Mouse (Mus musculus) kidney, adult 11 months (tissue): Measurements from ENCODE around the gene Ndufs7.
"Not testable (repeated sequence)": the region's sequence is repeated elsewhere in the genome, so short reads cannot be mapped to it uniquely, and the experiment has no call there.

Source experiments
- DNase-seq: peaks from one replicate; pipeline ENCODE4 v3.0.0; 2022

Ndufs7 gene

DNA sequence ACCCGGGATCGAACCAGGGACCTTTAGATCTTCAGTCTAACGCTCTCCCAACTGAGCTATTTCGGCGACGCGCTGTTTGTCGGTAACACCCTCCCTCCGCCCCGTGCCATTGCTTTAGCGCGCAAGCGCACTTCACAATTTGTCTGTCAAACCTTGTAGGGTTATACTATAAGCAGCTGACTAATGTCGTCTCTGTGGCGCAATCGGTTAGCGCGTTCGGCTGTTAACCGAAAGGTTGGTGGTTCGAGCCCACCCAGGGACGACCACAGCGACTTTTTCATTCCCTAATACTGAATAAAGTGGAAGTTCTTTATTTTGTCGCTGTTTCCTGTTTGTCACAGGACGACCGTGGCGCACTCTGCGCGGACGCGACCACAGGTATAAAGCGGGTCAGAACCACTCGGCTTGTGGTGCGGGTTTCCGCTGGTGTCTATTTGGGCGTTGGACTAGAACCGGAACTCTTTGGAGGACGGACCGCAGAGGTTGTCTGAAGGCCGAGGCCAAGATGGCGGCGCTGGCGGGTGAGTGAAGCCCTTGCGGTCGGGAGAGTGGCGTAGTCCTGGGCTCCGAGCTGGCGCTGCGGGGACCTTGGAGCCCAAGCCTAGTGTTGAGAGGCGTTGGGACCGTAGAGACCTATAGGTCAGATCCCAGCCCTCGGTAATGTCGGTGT lies at the start of gene Ndufs7:
Gene Ndufs7 (plus strand): TSS at position 151 of the 670 bp plus-strand sequence.
- peak; percentile 95 for DNase-seq

- DNase-seq: peak; percentile 79
These were observed 49.4 kb upstream of the Ndufs7 start for GRCm38 (mm10) chr10:80199440-80200008.

GRCm38 (mm10) chr10:80200485-80200884 lies 48.4 kb upstream of the Ndufs7 start:
- DNase-seq: no peak

- DNase-seq: no peak
These were observed 44.9 kb upstream of the Ndufs7 start for GRCm38 (mm10) chr10:80204055-80204454.

GRCm38 (mm10) chr10:80207201-80207600 lies 41.7 kb upstream of the Ndufs7 start:
- DNase-seq: no peak

DNA sequence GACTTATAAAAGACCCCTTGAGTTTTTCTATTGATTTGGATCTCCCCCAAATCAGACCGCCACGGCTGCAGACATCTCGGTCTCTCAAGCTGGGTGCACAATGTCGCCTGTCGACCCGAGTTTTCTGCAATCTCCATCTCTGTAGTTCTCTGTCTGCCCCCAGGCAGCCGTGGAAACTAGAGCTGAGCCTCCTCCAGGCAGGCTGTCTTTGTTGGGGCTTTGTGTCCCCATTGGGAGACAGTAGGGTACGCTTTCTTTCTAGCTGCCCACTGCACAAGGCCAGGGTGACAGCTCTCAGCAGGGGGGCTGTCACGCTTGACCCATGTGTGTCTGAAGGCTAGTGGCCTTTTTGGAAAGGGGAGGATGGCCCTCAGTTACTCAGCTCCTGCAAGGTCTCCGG lies 41.2 kb upstream of the Ndufs7 start:
- DNase-seq: no peak

- DNase-seq: no peak
These were observed 40.7 kb upstream of the Ndufs7 start for GRCm38 (mm10) chr10:80208248-80208647.

DNA sequence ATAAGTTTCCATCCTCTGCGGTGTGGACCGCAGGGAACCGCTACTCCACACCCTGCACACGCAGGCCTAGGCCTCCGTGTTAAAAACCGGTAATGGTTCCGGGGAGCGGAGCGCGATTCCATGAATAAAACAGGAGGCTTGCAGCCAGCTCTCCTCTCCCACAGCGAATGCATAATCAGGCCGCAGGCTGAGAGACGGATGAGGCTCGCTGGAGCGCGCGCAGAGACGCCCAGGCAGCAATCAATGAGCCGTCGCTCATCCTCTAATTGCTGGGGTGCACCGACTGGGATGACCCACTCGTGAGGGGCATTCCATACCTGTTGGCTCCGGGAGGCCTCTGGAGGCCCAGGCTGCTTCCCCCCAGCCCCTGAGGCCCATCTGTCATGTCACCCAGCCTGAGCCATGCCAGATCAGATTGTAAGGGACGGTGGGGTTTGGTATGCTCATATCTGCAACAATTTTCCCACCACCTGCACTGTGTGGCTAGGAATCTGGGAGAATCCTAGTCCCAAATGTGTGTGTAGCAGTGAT lies 40.0 kb upstream of the Ndufs7 start:
- no peak for DNase-seq

DNA sequence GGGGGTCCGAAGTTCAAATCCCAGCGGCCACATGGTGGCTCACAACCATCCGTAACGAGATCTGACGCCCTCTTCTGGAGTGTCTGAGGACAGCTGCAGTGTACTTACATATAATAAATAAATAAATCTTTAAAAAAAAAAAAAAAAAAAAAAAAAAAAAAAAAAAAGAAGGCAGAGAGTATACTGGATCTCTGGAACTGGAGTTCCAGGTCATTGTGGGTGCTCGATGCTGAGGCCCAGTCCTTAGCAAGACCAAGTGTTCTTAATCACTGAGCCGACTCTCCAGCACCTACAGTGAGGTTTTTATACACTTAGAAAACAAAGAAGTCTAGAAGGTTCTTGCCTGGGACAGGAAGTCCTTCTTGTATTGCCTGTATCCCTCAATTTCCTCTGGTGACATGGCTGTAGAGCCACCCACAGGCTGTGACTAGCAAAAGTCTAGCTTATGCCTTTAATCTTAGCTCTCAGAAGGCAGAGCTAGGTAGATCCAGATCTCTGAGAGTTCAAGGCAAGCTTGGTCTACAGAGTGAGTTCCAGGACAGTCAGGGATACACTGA lies 37.3 kb upstream of the Ndufs7 start:
- not testable (repeated sequence) for DNase-seq

GRCm38 (mm10) chr10:80215048-80215772 lies 33.7 kb upstream of the Ndufs7 start:
- DNase-seq: no peak

DNA sequence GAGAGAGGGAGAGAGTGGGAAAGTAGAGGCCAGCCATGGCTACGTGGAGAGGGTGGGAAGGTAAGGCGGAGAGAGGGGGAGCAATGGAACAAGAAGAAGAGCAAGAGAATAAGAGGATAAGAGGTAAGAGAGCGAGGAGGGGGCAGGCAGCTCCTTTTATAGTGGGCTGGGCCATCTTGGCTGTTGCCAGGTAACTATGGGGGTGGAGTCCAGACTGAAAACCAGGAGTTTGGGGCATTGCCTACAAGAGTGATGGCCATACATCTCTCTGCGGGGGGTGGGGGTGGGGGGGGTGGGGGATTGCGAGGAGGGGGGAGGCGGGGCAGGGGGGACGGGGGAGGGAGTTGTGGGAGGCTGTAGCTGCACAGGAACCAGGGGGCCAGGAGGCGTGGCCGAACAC lies 28.2 kb upstream of the Ndufs7 start:
- DNase-seq: no peak

GRCm38 (mm10) chr10:80223137-80223536 lies 25.8 kb upstream of the Ndufs7 start:
- DNase-seq: not testable (repeated sequence)

GRCm38 (mm10) chr10:80226071-80226415 lies 22.9 kb upstream of the Ndufs7 start:
- no peak for DNase-seq

DNA sequence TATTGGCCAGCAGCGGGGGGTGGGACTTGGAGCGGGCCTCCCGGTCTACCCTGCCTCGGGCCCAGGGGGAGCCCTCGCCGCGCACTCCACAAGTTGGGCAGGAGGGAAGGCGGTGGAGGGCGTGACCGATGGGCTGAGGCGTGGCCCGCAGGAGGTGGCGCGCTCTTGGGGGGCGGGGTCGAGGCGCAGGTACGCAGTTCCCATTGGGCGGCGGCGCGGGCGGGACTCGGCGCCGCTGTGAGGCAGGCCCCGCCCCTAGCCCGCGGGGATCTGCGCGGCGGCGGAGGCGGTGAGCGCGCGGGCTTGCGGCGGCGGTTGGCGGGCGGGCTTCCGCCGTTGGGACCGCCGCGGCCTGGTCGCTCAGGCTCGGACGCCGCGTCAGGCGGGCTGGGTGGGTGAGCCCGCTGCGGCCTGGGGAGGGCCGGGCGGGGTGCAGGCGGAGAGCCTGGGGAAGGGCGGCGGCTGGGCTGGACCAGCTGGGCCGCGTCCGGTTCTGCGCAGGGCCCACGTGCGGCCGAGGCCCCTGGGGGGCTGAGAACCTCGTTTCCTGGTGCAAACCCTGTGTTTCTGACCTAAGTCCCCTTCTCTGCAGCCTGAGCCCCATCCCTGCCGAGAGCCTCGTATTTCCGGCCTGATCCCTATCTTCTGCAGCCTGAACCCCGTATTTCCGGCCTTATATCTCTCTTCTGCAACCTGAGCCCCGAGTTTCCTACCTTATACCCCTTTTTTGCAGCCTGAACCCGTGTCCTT lies 22.3 kb upstream of the Ndufs7 start, which contains the start of gene Mum1:
Gene Mum1 (plus strand): TSS at position 19 of the 750 bp plus-strand sequence.
- DNase-seq: peak; percentile 100

DNA sequence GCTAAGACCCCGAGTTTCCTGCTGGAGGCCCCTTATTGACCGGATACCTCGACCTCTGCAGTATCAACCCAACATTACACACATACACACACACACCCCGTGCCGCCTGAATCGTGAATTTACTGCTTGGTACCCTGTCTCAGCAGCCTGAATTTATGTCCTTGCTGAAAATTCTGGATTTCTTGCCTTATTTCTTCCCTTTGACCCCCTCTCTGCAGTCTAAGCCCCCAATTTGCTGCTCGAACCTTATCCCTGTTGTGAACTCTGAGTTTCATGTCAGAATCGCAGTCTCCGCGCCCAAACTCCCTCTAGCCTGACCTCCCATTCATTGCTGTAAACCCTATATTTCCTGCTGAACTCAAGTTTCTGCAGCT lies 21.8 kb upstream of the Ndufs7 start:
- no peak for DNase-seq

GRCm38 (mm10) chr10:80227877-80228775 lies 20.8 kb upstream of the Ndufs7 start:
- peak; percentile 68 for DNase-seq

GRCm38 (mm10) chr10:80236145-80236825 lies 12.6 kb upstream of the Ndufs7 start:
- no peak for DNase-seq

- DNase-seq: peak; percentile 57
These were observed 11.9 kb upstream of the Ndufs7 start for GRCm38 (mm10) chr10:80237020-80237419.

DNA sequence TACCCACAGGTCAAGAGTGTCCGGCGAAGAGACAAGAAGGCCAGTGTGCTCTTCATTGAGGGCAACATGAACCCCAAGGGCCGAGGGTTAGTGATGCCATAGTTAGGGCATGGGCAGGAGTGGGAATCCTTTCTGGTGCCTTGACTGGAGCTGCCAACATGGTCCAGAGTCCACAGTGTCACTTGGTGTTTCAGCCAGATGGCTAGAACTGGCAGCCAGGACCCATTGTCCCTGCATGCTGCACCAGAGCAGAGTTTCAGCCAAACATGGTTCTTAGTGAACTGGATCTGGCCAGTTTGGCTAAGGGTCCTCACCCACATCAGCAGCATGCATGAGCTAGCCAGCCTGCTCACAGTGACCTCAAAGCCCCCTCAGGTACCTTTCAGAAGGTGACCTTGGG lies 10.6 kb upstream of the Ndufs7 start:
- DNase-seq: peak; percentile 54

- peak; percentile 63 for DNase-seq
These were observed 9.1 kb upstream of the Ndufs7 start for GRCm38 (mm10) chr10:80239791-80240190.

DNA sequence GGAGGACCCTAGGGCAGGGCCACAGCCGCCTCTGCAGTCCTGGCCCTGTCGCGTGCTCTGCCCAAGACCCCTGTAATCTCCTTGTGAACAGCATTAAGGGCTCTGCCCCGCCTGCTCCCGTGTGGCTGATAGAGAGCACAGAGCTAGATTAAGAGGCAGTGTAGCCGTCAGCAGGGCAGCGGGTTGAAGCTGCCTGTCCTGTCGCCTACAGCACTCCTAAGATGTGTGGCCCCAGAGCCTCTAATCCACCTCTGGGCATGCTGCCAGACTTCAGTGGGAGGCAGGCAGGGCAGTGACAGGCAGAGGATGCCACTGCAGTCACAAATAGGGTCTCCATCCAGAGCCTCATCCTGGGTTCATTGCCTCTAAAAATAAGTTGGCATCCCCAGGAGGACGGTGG lies 6.8 kb upstream of the Ndufs7 start:
- DNase-seq: no peak
